In genomic region chr3:30969104-30969581, GRCm38 (mm10) we compare ENCODE assay signal across 8 mouse cellular contexts. TPM values are rescaled to one million over a fixed set of nuclear protein-coding genes. Genes with fewer than 3 reads are reported as not detected.
DNase-seq lines count a peak whose midpoint lies in the region; ATAC-seq and TF ChIP-seq lines count a peak whose summit lies in the region.

TSS of gene Phc3 (minus strand) at chr3:30969415.

- no peak for TF ChIP-seq POLR2A in bone marrow macrophage, adult 2 months (IDR thresholded peaks at IDR 0.05; ENCODE audit: borderline replicate concordance, low read depth, low read length)
- peak; percentile 96 for TF ChIP-seq POLR2A in embryonic fibroblast, embryonic 13.5 days (IDR thresholded peaks at IDR 0.05; ENCODE audit: low read depth, low read length)
- peak; percentile 60; the same call in 1 of the 2 replicates for TF ChIP-seq POLR2A in liver, adult 2 months (IDR thresholded peaks at IDR 0.05; ENCODE audit: extremely low read depth, insufficient read depth, low read length)
- peak; percentile 95 for TF ChIP-seq POLR2A in myocyte (IDR thresholded peaks at IDR 0.05; ENCODE audit: insufficient read length, low read depth)

- peak; percentile 91 for ATAC-seq in kidney, embryonic 15.5 days (replicated peaks; ENCODE audit: low FRiP score)

- H3ac ChIP-seq in myocyte (ENCODE audit: control insufficient read depth, insufficient read length): peak within 1 kb of the TSS; percentile 83

- H3K27me3 ChIP-seq in heart, embryonic 10.5 days (ENCODE audit: insufficient read depth, poor library complexity, severe bottlenecking): no peaks in the 10 kb centered on the region
- H3K27me3 ChIP-seq in kidney, embryonic 15.5 days: no peaks in the 10 kb centered on the region
- no peaks in the 10 kb centered on the region for H3K27me3 ChIP-seq in liver, adult 2 months (ENCODE audit: control insufficient read depth, insufficient read depth, low read length)
- no peaks in the 10 kb centered on the region for H3K27me3 ChIP-seq in myocyte (ENCODE audit: control insufficient read depth, insufficient read depth, insufficient read length)
- H3K27me3 ChIP-seq in splenic B cell, adult 2 months (ENCODE audit: control insufficient read depth, insufficient read depth, low read length, poor library complexity, severe bottlenecking): no peaks in the 10 kb centered on the region

- H3K9ac ChIP-seq in kidney, embryonic 15.5 days: peak within 1 kb of the TSS; percentile 89
- peak within 1 kb of the TSS; percentile 99 for H3K9ac ChIP-seq in liver, adult 2 months (ENCODE audit: low read depth, low read length)

- no peaks in the 10 kb centered on the region for H3K9me3 ChIP-seq in heart, embryonic 10.5 days
- no peaks in the 10 kb centered on the region for H3K9me3 ChIP-seq in kidney, embryonic 15.5 days (replicated peaks)

- H3K79me2 ChIP-seq in liver, adult 2 months (ENCODE audit: control insufficient read depth, insufficient read depth, low read length): peaks cover 21% of the 10 kb centered on the region; the same call in 1 of the 2 replicates
- H3K79me2 ChIP-seq in myocyte (ENCODE audit: control insufficient read depth, insufficient read depth): peaks cover 33% of the 10 kb centered on the region

- H3K4me2 ChIP-seq in kidney, embryonic 15.5 days: peak within 1 kb of the TSS; percentile 62
- peak within 1 kb of the TSS; percentile 98 for H3K4me2 ChIP-seq in myocyte (ENCODE audit: low read depth)

- TF ChIP-seq CTCF in bone marrow macrophage, adult 2 months (IDR thresholded peaks at IDR 0.05; ENCODE audit: low read depth, low read length): no peak
- no peak for TF ChIP-seq CTCF in embryonic fibroblast, embryonic 13.5 days (IDR thresholded peaks at IDR 0.05; ENCODE audit: borderline replicate concordance, insufficient read depth, low read length)
- no peak for TF ChIP-seq CTCF in liver, adult 2 months (IDR thresholded peaks at IDR 0.05; ENCODE audit: low read depth, low read length)

- peak; percentile 97 for DNase-seq in A20 (ENCODE audit: low read depth, low spot score)
- peak; percentile 98 for DNase-seq in heart, embryonic 10.5 days (ENCODE audit: low spot score)
- peak; percentile 83 for DNase-seq in liver, adult 2 months (ENCODE audit: extremely low read depth, low read depth, low spot score)
- DNase-seq in splenic B cell, adult 2 months (ENCODE audit: low read depth, low spot score): peak; percentile 96

- under 1% methylated on average over 34 of the region's 34 CpGs for WGBS in heart, embryonic 10.5 days
- under 1% methylated on average over 27 of the region's 34 CpGs for WGBS in kidney, embryonic 15.5 days
- under 1% methylated on average over 34 of the region's 34 CpGs for WGBS in liver, adult 2 months

- peak within 1 kb of the TSS; percentile 64 for H3K27ac ChIP-seq in bone marrow macrophage, adult 2 months (ENCODE audit: insufficient read depth, low read depth, low read length)
- H3K27ac ChIP-seq in embryonic fibroblast, embryonic 13.5 days (ENCODE audit: insufficient read depth, low read length): peak within 1 kb of the TSS; percentile 45
- H3K27ac ChIP-seq in heart, embryonic 10.5 days: peak within 1 kb of the TSS; percentile 94
- peak within 1 kb of the TSS; percentile 86 for H3K27ac ChIP-seq in kidney, embryonic 15.5 days
- peak within 1 kb of the TSS; percentile 82 for H3K27ac ChIP-seq in liver, adult 2 months (replicated peaks; ENCODE audit: insufficient read depth, low read depth, low read length)

- H3K4me3 ChIP-seq in bone marrow macrophage, adult 2 months (ENCODE audit: insufficient read depth, low read length): peak within 1 kb of the TSS; percentile 99
- H3K4me3 ChIP-seq in embryonic fibroblast, embryonic 13.5 days (ENCODE audit: insufficient read depth, low read length): peak within 1 kb of the TSS; percentile 90
- peak within 1 kb of the TSS; percentile 89 for H3K4me3 ChIP-seq in heart, embryonic 10.5 days
- H3K4me3 ChIP-seq in kidney, embryonic 15.5 days (replicated peaks): peak within 1 kb of the TSS; percentile 93
- H3K4me3 ChIP-seq in liver, adult 2 months (ENCODE audit: insufficient read depth, low read depth, low read length): peak within 1 kb of the TSS; percentile 99
- peak within 1 kb of the TSS; percentile 53 for H3K4me3 ChIP-seq in myocyte

- H3K36me3 ChIP-seq in heart, embryonic 10.5 days: peaks cover 24% of the 10 kb centered on the region
- H3K36me3 ChIP-seq in kidney, embryonic 15.5 days: peaks cover 21% of the 10 kb centered on the region
- peaks cover 10% of the 10 kb centered on the region for H3K36me3 ChIP-seq in liver, adult 2 months (ENCODE audit: control insufficient read depth, insufficient read depth, low read length)
- H3K36me3 ChIP-seq in myocyte (ENCODE audit: control insufficient read depth, insufficient read depth): peaks cover 14% of the 10 kb centered on the region
- peaks cover 2% of the 10 kb centered on the region; the same call in 1 of the 2 replicates for H3K36me3 ChIP-seq in splenic B cell, adult 2 months (ENCODE audit: control insufficient read depth, insufficient read depth, low read length, poor library complexity, severe bottlenecking)

- H3K4me1 ChIP-seq in bone marrow macrophage, adult 2 months (ENCODE audit: control insufficient read depth, insufficient read depth, low read length): peaks cover 3% of the 10 kb centered on the region; the same call in 1 of the 2 replicates
- H3K4me1 ChIP-seq in embryonic fibroblast, embryonic 13.5 days (ENCODE audit: control insufficient read depth, insufficient read depth, low read length): peaks cover 3% of the 10 kb centered on the region; the same call in 1 of the 2 replicates
- H3K4me1 ChIP-seq in heart, embryonic 10.5 days: peaks cover 6% of the 10 kb centered on the region; the same call in 1 of the 2 replicates
- peaks cover 9% of the 10 kb centered on the region for H3K4me1 ChIP-seq in kidney, embryonic 15.5 days
- H3K4me1 ChIP-seq in liver, adult 2 months (ENCODE audit: control insufficient read depth, insufficient read depth, low read length): peaks cover 6% of the 10 kb centered on the region

TF ChIP-seq in myocyte, 11 proteins besides CTCF, POLR2A, EP300 and RAD21:
- TF ChIP-seq USF1 (IDR thresholded peaks at IDR 0.05; ENCODE audit: low read depth) (peak; percentile 91), MYOG (IDR thresholded peaks at IDR 0.05; ENCODE audit: control insufficient read depth in 1 of 3, insufficient read depth in 1 of 3, insufficient read length in 2 of 3, low read depth in 2 of 3) (no peak), POLR2AphosphoS2 (IDR thresholded peaks at IDR 0.05; ENCODE audit: insufficient read length, low read depth) (peak; percentile 95), CEBPB (IDR thresholded peaks at IDR 0.05; ENCODE audit: insufficient read depth, poor library complexity, severe bottlenecking) (0 out of 2 replicates have a peak, but pooled peaks have one; percentile 5)

RNA-seq across cellular contexts. Expression of gene Phc3, which starts in this region (rescaled TPM):
- polyA plus RNA-seq in bone marrow macrophage, adult 2 months (2012; ENCODE audit: insufficient read depth, insufficient read length, missing spikeins): 26.0 and 26.4 TPM in 2 replicates
- 32.6 and 37.3 TPM in 2 replicates for polyA plus RNA-seq in embryonic fibroblast, embryonic 13.5 days (2011; ENCODE audit: insufficient read length, low read depth, missing spikeins)
- 4.7 and 5.3 TPM in 2 replicates for polyA plus RNA-seq in heart, embryonic 10.5 days (2016; fragmentation: Nextera tagmentation; extraction: Ambion mirVana)
- 5.8 and 7.0 TPM in 2 replicates for polyA plus RNA-seq in kidney, embryonic 15.5 days (2015; fragmentation: Nextera tagmentation; extraction: Ambion mirVana)
- total RNA-seq in liver, adult 2 months (2014; rRNA removed): 13.3 and 14.3 TPM in 2 replicates
- 6.7 and 9.8 TPM in 2 replicates for polyA plus RNA-seq in liver, adult 2 months (2012; rRNA removed)
- 4.8 TPM for polyA plus RNA-seq in myocyte (2012; fragmentation: generic; extraction: Trizol)

Comparison
In these comparisons a context has a peak if more than half of its experiments do, and no peak if none do; other contexts are left out.
1. Peak in every context shown above with its lines: DNase-seq, ATAC-seq, H3K4me3 ChIP-seq and H3K27ac ChIP-seq.